Mouse (Mus musculus) midbrain, postnatal 0 days (tissue): Measurements from ENCODE around the gene Ist1. TPM values are rescaled to one million over a fixed set of nuclear protein-coding genes. Genes with fewer than 3 reads are reported as not detected.

Experiments
- ATAC-seq: fragments of 200-750 bp; cut with Nextera tagmentation; 2 replicates; pipeline ENCODE4 v1.8.0; 2017; ENCODE audit warnings: moderate number of reproducible peaks, mild to moderate bottlenecking, moderate TSS enrichment, moderate library complexity; ENCODE audit not compliant: low FRiP score
- DNase-seq: peaks from one replicate; pipeline ENCODE4 v3.0.0-alpha.2; 2015; ENCODE audit warnings: low spot score
- H3K27ac ChIP-seq: fragments of 300-500 bp; sonication (generic); 2 replicates; pipeline ENCODE4 v1.5.1; 2014; ENCODE audit warnings: low read depth, mild to moderate bottlenecking, low read length, mixed read lengths
- H3K27me3 ChIP-seq: fragments of 300-500 bp; sonication (generic); 2 replicates; pipeline ENCODE4 v1.6.1; 2014; ENCODE audit warnings: low read length, control low read depth, mixed read lengths; ENCODE audit not compliant: insufficient read depth
- H3K36me3 ChIP-seq: fragments of 300-500 bp; sonication (generic); 2 replicates; pipeline ENCODE4 v1.6.1; 2014; ENCODE audit warnings: low read length, control low read depth, mixed read lengths; ENCODE audit not compliant: insufficient read depth
- H3K4me1 ChIP-seq: fragments of 300-500 bp; sonication (generic); 2 replicates; pipeline ENCODE4 v1.6.1; 2014; ENCODE audit warnings: mild to moderate bottlenecking, control low read depth, antibody characterized with exemption, low read length, mixed read lengths; ENCODE audit not compliant: insufficient read depth
- H3K4me2 ChIP-seq: fragments of 300-500 bp; sonication (generic); 2 replicates; pipeline ENCODE4 v1.6.1; 2014; ENCODE audit warnings: low read depth, mild to moderate bottlenecking, low read length, mixed read lengths; ENCODE audit not compliant: poor library complexity, severe bottlenecking
- H3K4me3 ChIP-seq: fragments of 300-500 bp; sonication (generic); 2 replicates; pipeline ENCODE4 v1.5.1; 2014; ENCODE audit warnings: low read depth, mild to moderate bottlenecking, low read length, moderate library complexity
- H3K9ac ChIP-seq: fragments of 300-500 bp; sonication (generic); replicated peaks from 2 replicates; pipeline ENCODE4 v1.6.1; 2014; ENCODE audit warnings: mild to moderate bottlenecking, low read length, moderate library complexity, mixed read lengths; ENCODE audit not compliant: poor library complexity, severe bottlenecking
- H3K9me3 ChIP-seq: fragments of 300-500 bp; sonication (generic); 2 replicates; pipeline ENCODE4 v1.6.1; 2016; ENCODE audit warnings: low read length, control low read depth
- CTCF ChIP-seq: IDR thresholded peaks from 2 replicates; pipeline ENCODE4 v1.5.1; 2016; ENCODE audit warnings: antibody characterized with exemption, mild to moderate bottlenecking
- WGBS: fragments of 180-500 bp; shearing (Covaris S2); extraction: QIAGEN DNeasy Blood & Tissue Kit; methylation state at CpG from one replicate; pipeline ENCODE4 v1.1.7; 2014; 5-methylcytosine and 5-hydroxymethylcytosine counted together
- polyA plus RNA-seq: library from polyadenylated mRNA; unstranded; fragments of >200 nt; fragmentation: Nextera tagmentation; extraction: Ambion mirVana; gene quantifications from 2 replicates; pipeline ENCODE4 v1.2.1, GENCODE M21; 2015
- total RNA-seq: library from RNA; depleted of rRNA; stranded (reverse); fragments of >200 nt; gene quantifications from 2 replicates; pipeline ENCODE4 v1.2.3, GENCODE M21; 2014

Gene Ist1
- total and polyA plus RNA-seq, 2 experiments from 2014 or later = 96.1 to 109 TPM

- TF ChIP-seq CTCF = no peak
- no peaks in the 10 kb centered on the region for H3K9me3 ChIP-seq
- H3K4me3 ChIP-seq = no peak overlapping the region
- WGBS = 87% methylated on average over 3 of the region's 3 CpGs
- DNase-seq (no peak), ATAC-seq (no peak)
- H3K27ac ChIP-seq = no peak overlapping the region
- no peak overlapping the region for H3K9ac ChIP-seq
- H3K27me3 ChIP-seq = no peaks in the 10 kb centered on the region
- H3K36me3 ChIP-seq = peaks cover 61% of the 10 kb centered on the region
- H3K4me2 ChIP-seq = no peak overlapping the region
- no peaks in the 10 kb centered on the region for H3K4me1 ChIP-seq
These were observed 38.0 kb upstream of the Ist1 start for GRCm38 (mm10) chr8:109731012-109731411.

- H3K27me3 ChIP-seq = no peaks in the 10 kb centered on the region
- H3K9me3 ChIP-seq = no peaks in the 10 kb centered on the region
- no peak for ATAC-seq
- no peak overlapping the region for H3K4me2 ChIP-seq
- no peaks in the 10 kb centered on the region for H3K4me1 ChIP-seq
- 96% methylated on average over 3 of the region's 3 CpGs for WGBS
- no peak for DNase-seq
- H3K4me3 ChIP-seq = no peak overlapping the region
- H3K9ac ChIP-seq = no peak overlapping the region
- H3K36me3 ChIP-seq = peaks cover 79% of the 10 kb centered on the region
- H3K27ac ChIP-seq = no peak overlapping the region
- TF ChIP-seq CTCF = no peak
These were observed 32.0 kb upstream of the Ist1 start for GRCm38 (mm10) chr8:109725106-109725505.

GRCm38 (mm10) chr8:109714961-109715360, 21.9 kb upstream of the Ist1 start:
- no peak for TF ChIP-seq CTCF
- Histone ChIP-seq H3K9ac (no peak overlapping the region), H3K36me3 (peaks cover 80% of the 10 kb centered on the region), H3K4me1 (no peaks in the 10 kb centered on the region), H3K27me3 (no peaks in the 10 kb centered on the region), H3K9me3 (no peaks in the 10 kb centered on the region), H3K4me3 (no peak overlapping the region), H3K27ac (no peak overlapping the region), H3K4me2 (no peak overlapping the region)
- DNase-seq (no peak), ATAC-seq (no peak)
- 93% methylated on average over 5 of the region's 5 CpGs for WGBS

GRCm38 (mm10) chr8:109712521-109712920, 19.5 kb upstream of the Ist1 start:
- DNase-seq = no peak
- Histone ChIP-seq H3K36me3 (peaks cover 78% of the 10 kb centered on the region), H3K4me3 (no peak overlapping the region), H3K27ac (no peak overlapping the region), H3K4me2 (no peak overlapping the region), H3K27me3 (no peaks in the 10 kb centered on the region), H3K4me1 (no peaks in the 10 kb centered on the region), H3K9me3 (no peaks in the 10 kb centered on the region), H3K9ac (no peak overlapping the region)
- no peak for ATAC-seq
- no peak for TF ChIP-seq CTCF
- 100% methylated on average over 1 of the region's 1 CpGs for WGBS

GRCm38 (mm10) chr8:109707921-109708320, 14.9 kb upstream of the Ist1 start:
- H3K36me3 ChIP-seq = peaks cover 44% of the 10 kb centered on the region
- ATAC-seq = no peak
- no peaks in the 10 kb centered on the region for H3K9me3 ChIP-seq
- no peaks in the 10 kb centered on the region for H3K27me3 ChIP-seq
- TF ChIP-seq CTCF = no peak
- 97% methylated on average over 4 of the region's 4 CpGs for WGBS
- no peak overlapping the region for H3K4me2 ChIP-seq
- no peak overlapping the region for H3K27ac ChIP-seq
- DNase-seq = no peak
- no peak overlapping the region for H3K9ac ChIP-seq
- H3K4me1 ChIP-seq = no peaks in the 10 kb centered on the region
- no peak overlapping the region for H3K4me3 ChIP-seq

GRCm38 (mm10) chr8:109706874-109707237, 13.8 kb upstream of the Ist1 start:
- no peaks in the 10 kb centered on the region for H3K4me1 ChIP-seq
- H3K9me3 ChIP-seq = no peaks in the 10 kb centered on the region
- 23% methylated on average over 2 of the region's 2 CpGs for WGBS
- H3K27ac ChIP-seq = no peak overlapping the region
- ATAC-seq = peak; percentile 32; the same call in 1 of the 2 replicates
- peak; percentile 87 for TF ChIP-seq CTCF
- peaks cover 34% of the 10 kb centered on the region for H3K36me3 ChIP-seq
- H3K4me2 ChIP-seq = peak overlapping the region; percentile 78
- peak; percentile 78 for DNase-seq
- H3K27me3 ChIP-seq = 0 out of 2 replicates have a peak, but pooled peaks cover 2% of the 10 kb centered on the region
- peak overlapping the region; percentile 81 for H3K4me3 ChIP-seq
- H3K9ac ChIP-seq = peak overlapping the region; percentile 92; the same call in 1 of the 2 replicates
